Mouse (Mus musculus) thymus, adult 2 months (tissue): ENCODE measurements at regions not wholly inside any gene's neighbourhood (a gene's known extent, or its start where the extent isn't known, plus 50 kb on each side); places are given as distances from the start of the nearest gene placed in this dataset.

Experiments used
- CTCF ChIP-seq: fragments of 200-500 bp; IDR thresholded peaks from 2 replicates; pipeline ENCODE4 v1.5.1; 2012; ENCODE audit warnings: mild to moderate bottlenecking, control low read depth, low read length, moderate library complexity, borderline replicate concordance; ENCODE audit not compliant: control insufficient read depth, poor library complexity, insufficient read depth; ENCODE audit errors: extremely low read depth
- POLR2A ChIP-seq: fragments of 200-500 bp; IDR thresholded peaks from 2 replicates; pipeline ENCODE4 v1.6.1; 2012; ENCODE audit warnings: mild to moderate bottlenecking, low read length, control low read depth, moderate library complexity; ENCODE audit not compliant: control insufficient read depth, poor library complexity, insufficient read depth; ENCODE audit errors: extremely low read depth

- TF ChIP-seq POLR2A (no peak), CTCF (no peak)
These were observed 391.2 kb downstream of the Cdh26 start for GRCm38 (mm10) chr2:178821552-178821951.
